Mouse (Mus musculus) thymus, adult 18-20 months (tissue): ENCODE measurements around the gene Irf3.

Experiments used
- DNase-seq, 2 experiments: peaks; one replicate each; pipeline ENCODE4 v3.0.0; 2022; ENCODE audit warnings: mixed read lengths in 2 of 2

Irf3 gene

GRCm38 (mm10) chr7:45036702-45037101 lies 39.3 kb downstream of the Irf3 start:
- DNase-seq: no peak

GRCm38 (mm10) chr7:45037720-45038361 lies 40.4 kb downstream of the Irf3 start:
- DNase-seq: no peak

- DNase-seq: no peak
Measured at GRCm38 (mm10) chr7:45038411-45038810, 41.0 kb downstream of the Irf3 start.

GRCm38 (mm10) chr7:45040851-45041250 lies 43.4 kb downstream of the Irf3 start:
- DNase-seq: no peak

GRCm38 (mm10) chr7:45043307-45043706 lies 45.9 kb downstream of the Irf3 start:
- no peak for DNase-seq

GRCm38 (mm10) chr7:45045741-45046140 lies 48.3 kb downstream of the Irf3 start:
- no peak for DNase-seq

- no peak for DNase-seq
Measured at GRCm38 (mm10) chr7:45046853-45047350, 49.5 kb downstream of the Irf3 start.

- DNase-seq: no peak
Measured at GRCm38 (mm10) chr7:45047491-45047890, 50.0 kb downstream of the Irf3 start.

- DNase-seq: no peak
Measured at GRCm38 (mm10) chr7:45048001-45048890, 50.8 kb downstream of the Irf3 start.

GRCm38 (mm10) chr7:45048923-45049657 lies 51.6 kb downstream of the Irf3 start:
- no peak for DNase-seq

- DNase-seq: peak in 1 of 2 experiments; percentile 44
Measured at GRCm38 (mm10) chr7:45050945-45051600, 53.6 kb downstream of the Irf3 start.

GRCm38 (mm10) chr7:45051601-45051974 lies 54.1 kb downstream of the Irf3 start:
- no peak for DNase-seq
